Mouse (Mus musculus): ENCODE data around the gene Ppp4r1.

The Ppp4r1 gene

GRCm38 (mm10) chr17:65805966-65806365 is 23.6 kb downstream of the Ppp4r1 start:
- DNase-seq (ENCODE audit: low spot score) = no peak

- no peak for DNase-seq (ENCODE audit: low spot score)
These were observed 24.0 kb downstream of the Ppp4r1 start for GRCm38 (mm10) chr17:65806416-65806815.

- no peak for DNase-seq (ENCODE audit: low spot score)
These were observed 28.7 kb downstream of the Ppp4r1 start for GRCm38 (mm10) chr17:65811032-65811431.

DNA sequence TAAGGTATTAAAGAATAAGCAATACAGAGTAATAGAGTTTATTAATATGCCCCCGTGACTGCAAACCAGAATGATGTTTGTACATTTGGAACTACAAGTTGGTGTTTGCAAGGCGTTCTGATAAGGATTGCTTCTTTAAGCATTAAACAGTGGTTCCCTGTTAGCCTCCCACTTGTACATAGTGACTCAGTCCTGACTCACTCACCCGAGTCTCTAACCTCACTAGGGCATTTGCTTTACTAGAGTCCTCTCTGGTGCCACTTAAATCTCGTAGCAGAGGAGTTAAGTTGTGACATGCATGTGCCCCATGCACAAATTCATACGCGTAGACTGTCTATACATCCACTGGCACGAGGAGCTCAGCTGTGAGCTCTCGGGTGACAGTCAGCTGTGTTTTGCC is 31.4 kb downstream of the Ppp4r1 start:
- DNase-seq (ENCODE audit: low spot score) = no peak

DNA sequence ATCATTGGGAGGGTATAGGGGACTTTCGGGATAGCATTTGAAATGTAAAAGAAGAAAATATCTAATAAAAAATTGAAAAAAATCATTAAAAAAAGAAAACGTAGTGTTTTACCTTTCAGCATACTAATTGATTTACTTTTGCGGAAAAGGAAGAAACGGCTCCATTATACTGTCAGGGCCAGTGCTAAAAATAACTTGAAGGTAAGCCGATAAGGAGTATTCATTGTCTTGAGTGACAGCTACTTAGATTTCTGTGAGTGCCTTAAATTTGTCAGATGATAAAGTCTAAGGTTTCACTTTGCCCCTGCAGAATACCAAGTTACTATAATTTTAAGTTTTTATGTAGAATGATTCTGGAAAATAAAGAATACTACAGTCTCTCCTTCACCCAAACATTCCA is 37.8 kb downstream of the Ppp4r1 start:
- DNase-seq (ENCODE audit: low spot score) = no peak

DNA sequence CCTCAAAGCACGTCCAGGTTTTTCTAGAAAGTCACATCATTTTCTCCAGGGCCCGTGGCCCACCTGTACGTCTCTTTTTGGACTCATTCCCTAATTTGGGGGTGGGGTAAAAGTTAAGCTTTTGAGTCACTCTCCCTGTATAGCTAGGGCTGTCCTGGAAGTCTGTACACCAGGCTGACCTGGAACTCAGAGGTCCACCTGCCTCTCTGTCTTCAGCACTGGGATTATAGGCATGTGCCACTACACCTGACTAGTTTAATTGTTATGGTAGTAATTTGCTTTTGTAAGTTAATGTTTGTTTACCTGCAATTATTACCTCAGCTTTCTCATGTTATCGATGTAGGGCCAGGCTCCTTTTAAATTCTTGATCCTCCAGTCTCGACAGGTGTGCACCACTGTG is 40.0 kb downstream of the Ppp4r1 start:
- no peak for DNase-seq (ENCODE audit: low spot score)

- DNase-seq (ENCODE audit: low spot score) = no peak
These were observed 41.9 kb downstream of the Ppp4r1 start for GRCm38 (mm10) chr17:65824246-65824645.

DNA sequence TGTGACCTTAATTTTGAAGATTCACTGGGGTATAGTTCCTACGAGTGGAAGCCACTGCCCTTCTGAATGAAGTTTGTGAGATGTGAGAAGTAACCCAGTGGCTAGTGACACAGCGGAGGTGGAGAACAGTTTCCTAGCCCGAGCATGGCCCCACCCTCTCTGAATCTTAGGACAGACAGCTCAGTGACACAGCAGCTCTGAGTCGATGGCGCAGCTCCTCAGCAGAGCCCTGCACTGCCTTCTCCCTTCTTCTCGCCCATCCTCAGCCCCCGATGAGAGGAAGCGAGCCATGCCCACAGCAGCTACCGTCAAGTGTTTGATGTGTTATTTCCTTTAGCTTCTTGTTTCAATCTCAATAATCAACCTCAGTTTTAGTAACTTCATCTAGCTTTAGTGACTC is 43.9 kb downstream of the Ppp4r1 start:
- no peak for DNase-seq (ENCODE audit: low spot score)

DNA sequence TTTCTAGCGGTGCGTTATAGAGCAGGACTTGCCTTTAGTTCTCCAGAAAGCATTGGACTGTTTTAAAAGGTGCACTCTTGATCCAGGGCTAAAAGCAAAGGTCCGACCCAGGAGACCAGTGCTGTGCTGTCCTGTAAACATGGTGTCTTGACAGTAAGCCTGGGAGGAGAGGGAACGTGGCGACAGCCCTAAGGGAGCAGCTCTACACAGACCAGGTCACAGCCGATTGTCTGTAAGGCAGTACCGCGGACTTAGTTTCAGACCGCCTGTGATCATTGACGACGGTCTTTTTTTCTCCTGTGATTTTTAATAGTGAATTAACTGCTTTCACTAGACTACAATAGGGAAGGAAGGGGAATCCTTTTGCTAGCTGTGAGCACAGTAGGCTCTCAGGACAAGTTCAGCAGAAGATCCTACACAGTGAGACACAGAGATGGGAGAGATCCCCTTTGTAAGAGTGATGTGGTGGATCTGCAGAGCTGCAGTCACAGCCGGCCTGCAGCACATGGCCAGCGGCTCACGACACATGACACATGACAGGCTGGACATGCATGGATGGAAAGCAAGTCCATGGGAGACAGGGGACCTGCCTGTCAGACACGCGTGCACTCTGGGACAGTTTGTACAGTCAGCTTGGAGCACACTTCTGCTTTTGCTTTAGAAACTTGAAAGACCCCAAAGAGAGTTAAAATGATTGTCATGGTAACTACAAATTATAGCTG is 44.9 kb downstream of the Ppp4r1 start:
- DNase-seq (ENCODE audit: low spot score) = no peak

DNA sequence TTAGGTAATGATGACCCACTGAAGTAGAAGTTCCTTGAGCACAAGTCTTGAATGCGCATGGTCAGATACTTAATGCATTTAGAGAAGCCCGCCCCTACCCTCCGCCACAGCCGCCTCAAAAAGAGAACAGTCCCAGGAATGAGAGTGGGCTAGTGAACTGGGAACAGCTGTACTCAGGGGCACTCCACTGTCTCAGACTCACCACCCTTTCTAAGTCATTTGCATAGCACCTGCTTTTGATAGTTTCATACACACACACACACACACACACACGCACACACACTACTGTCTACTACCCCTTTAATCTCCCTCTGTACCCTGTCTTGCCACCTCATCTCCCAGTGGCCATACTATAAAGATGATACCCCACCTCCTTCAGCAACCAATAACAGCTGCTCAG is 45.5 kb downstream of the Ppp4r1 start:
- no peak for DNase-seq (ENCODE audit: low spot score)

- no peak for DNase-seq (ENCODE audit: low spot score)
These were observed 46.6 kb downstream of the Ppp4r1 start for GRCm38 (mm10) chr17:65828951-65829350.

GRCm38 (mm10) chr17:65830216-65830863 is 48.0 kb downstream of the Ppp4r1 start:
- DNase-seq (ENCODE audit: low spot score) = no peak

GRCm38 (mm10) chr17:65833891-65834290 is 51.5 kb downstream of the Ppp4r1 start:
- no peak for DNase-seq (ENCODE audit: low spot score)

DNA sequence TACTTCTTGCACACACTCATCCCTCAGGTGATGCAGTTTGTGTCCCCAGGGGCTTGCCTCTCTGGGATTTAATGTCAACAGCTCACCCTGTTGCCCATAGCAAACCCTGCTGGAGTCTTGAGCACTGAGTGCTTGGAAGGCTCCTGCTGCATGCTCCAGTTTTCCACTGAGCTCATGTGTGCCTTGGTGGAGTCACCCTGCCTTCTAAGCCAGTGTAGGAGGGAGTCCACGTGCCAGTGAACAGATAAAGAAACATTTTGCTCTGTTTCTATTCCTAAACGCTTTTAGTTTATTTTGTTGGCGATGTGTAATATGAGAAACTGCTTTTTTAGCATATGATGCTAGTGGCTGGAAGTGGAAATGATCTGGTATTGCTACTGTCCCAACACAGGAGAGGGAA is 54.4 kb downstream of the Ppp4r1 start:
- DNase-seq (ENCODE audit: low spot score) = peak; percentile 43

DNA sequence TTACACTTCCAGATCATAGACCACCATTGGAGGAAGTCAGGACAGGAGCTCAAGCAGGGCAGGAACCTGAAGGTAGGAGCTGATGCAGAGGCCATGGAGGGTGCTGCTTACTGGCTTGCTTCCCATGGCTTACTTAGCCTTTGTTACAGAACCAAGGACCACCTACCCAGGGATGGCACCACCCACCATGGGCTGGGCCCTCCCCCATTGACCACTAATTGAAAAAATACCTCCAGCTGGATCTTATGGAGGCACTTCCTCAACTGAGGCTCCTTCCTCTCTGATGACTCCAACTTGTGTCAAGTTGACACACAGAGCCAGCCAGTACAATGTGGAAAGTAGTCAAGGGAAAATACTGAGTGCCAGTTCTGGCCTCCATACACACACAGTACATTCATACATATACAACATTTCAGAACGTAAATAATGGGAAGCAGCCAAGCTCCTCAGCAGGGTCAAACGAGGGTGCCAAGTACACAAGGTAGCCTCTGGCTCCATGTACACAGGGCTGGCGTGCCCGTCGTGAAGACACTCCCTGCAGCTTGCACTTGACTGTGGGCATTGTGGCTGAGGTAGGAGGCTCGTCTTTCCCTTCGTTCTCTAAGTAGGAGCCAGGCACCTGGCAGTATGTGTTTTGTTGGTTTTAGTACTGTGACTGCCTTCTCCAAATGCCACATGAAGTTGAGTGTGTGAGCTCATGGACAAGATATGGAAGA is 57.3 kb downstream of the Ppp4r1 start:
- DNase-seq (ENCODE audit: low spot score) = no peak

DNA sequence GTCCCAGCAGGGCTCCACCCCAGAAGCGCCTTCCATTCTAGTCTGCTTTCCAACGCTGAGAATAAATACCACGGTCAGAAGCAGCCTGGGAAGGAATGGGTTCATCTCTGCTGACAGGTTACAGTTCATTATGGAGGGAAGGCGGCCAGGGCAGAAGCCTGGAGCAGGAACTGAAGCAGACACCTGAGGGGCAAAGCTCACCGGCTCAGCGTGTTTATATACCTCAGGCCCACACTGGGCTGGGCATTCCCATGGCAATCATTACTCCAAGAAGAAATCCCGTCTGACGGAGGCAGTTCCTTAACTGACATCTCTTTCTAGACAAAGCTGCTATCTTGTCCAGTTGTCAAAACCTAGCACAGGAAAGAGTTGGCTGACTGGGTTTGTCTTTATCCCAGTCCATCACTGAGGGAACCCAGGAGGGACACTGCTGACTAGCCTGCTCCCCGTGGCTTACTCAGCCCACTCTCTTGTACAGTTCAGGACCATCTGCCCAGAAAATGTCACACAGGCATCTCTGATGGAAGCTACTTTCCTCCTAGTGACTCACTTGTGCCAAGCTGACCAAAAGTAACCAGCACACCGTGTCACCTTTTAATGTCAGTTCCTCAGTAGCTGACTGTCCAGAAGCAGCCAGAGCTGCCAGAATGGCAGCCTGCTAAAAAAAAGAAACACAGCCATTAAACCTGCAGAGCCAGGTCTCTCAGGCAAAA is 60.5 kb downstream of the Ppp4r1 start:
- DNase-seq (ENCODE audit: low spot score) = no peak

- no peak for DNase-seq (ENCODE audit: low spot score)
These were observed 63.0 kb downstream of the Ppp4r1 start for GRCm38 (mm10) chr17:65845423-65845822.

GRCm38 (mm10) chr17:65847694-65848449 is 65.5 kb downstream of the Ppp4r1 start:
- no peak for DNase-seq (ENCODE audit: low spot score)

GRCm38 (mm10) chr17:65850487-65850886 is 68.1 kb downstream of the Ppp4r1 start:
- no peak for DNase-seq (ENCODE audit: low spot score)

- DNase-seq (ENCODE audit: low spot score) = no peak
These were observed 69.4 kb downstream of the Ppp4r1 start for GRCm38 (mm10) chr17:65851749-65852148.

- DNase-seq (ENCODE audit: low spot score) = no peak
These were observed 71.0 kb downstream of the Ppp4r1 start for GRCm38 (mm10) chr17:65853326-65853725.

GRCm38 (mm10) chr17:65854006-65854405 is 71.6 kb downstream of the Ppp4r1 start:
- DNase-seq (ENCODE audit: low spot score) = no peak

Data from left cerebral cortex, adult 11 months (tissue).